Mouse (Mus musculus) spleen, adult 2 months (tissue): ENCODE results near the gene Pafah1b2.

Experiments
- CTCF ChIP-seq: fragments of 200-500 bp; IDR thresholded peaks from 2 replicates; pipeline ENCODE4 v1.5.1; 2011; ENCODE audit warnings: mild to moderate bottlenecking, inconsistent platforms; ENCODE audit not compliant: insufficient read depth, insufficient read length, insufficient replicate concordance; ENCODE audit errors: extremely low read depth
- POLR2A ChIP-seq: fragments of 200-500 bp; IDR thresholded peaks from 2 replicates; pipeline ENCODE4 v1.6.1; 2011; ENCODE audit warnings: low read depth, low read length, inconsistent platforms

DNA sequence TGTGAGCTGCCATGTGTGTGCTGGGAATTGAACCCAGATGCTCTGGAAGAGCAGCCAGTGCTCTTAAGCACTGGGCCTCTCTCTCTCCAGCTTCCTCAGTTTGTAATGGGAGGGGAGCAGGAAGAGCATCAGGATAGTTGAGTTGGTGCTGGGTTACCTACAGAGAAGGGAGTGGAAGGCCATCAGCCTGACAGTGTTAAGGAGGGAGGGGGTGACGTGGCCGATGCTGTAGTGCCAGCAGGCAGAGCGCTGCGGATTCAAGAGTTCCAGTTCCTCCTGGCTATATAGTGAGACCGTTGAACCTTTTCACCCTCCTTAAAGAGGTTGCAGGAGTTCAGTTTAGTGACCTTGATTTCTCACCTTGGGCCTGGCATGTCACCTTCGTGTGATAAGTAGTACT lies 18.5 kb upstream of the Pafah1b2 start:
- TF ChIP-seq POLR2A (no peak), CTCF (no peak)
